Mouse (Mus musculus) limb, embryonic 13.5 days (tissue): ENCODE measurements around the gene Vpreb2. TPM values are rescaled to one million over a fixed set of nuclear protein-coding genes. Genes with fewer than 3 reads are reported as not detected.
"Not testable (repeated sequence)": the region's sequence is repeated elsewhere in the genome, so short reads cannot be mapped to it uniquely, and the experiment has no call there.

Experiments used
- ATAC-seq: fragments of 200-750 bp; cut with Nextera tagmentation; 2 replicates; pipeline ENCODE4 v1.8.0; 2017; ENCODE audit warnings: low read depth, moderate number of reproducible peaks, moderate TSS enrichment; ENCODE audit not compliant: low FRiP score
- H3K27ac ChIP-seq: fragments of 300-500 bp; sonication (generic); 2 replicates; pipeline ENCODE4 v1.5.1; 2015; ENCODE audit warnings: inconsistent platforms, mild to moderate bottlenecking, moderate library complexity
- H3K27me3 ChIP-seq: fragments of 300-500 bp; sonication (generic); 2 replicates; pipeline ENCODE4 v1.6.1; 2015; ENCODE audit warnings: mild to moderate bottlenecking, inconsistent platforms
- H3K36me3 ChIP-seq: fragments of 300-500 bp; sonication (generic); 2 replicates; pipeline ENCODE4 v1.6.1; 2015; ENCODE audit warnings: inconsistent platforms, mild to moderate bottlenecking, moderate library complexity
- H3K4me1 ChIP-seq: fragments of 300-500 bp; sonication (generic); 2 replicates; pipeline ENCODE4 v1.6.1; 2015; ENCODE audit warnings: inconsistent platforms
- H3K4me2 ChIP-seq: fragments of 300-500 bp; sonication (generic); replicated peaks from 2 replicates; pipeline ENCODE4 v1.6.1; 2015; ENCODE audit warnings: inconsistent platforms, mild to moderate bottlenecking, moderate library complexity
- H3K4me3 ChIP-seq: fragments of 300-500 bp; sonication (generic); 2 replicates; pipeline ENCODE4 v1.5.1; 2015; ENCODE audit warnings: moderate library complexity, mild to moderate bottlenecking, inconsistent platforms
- H3K9ac ChIP-seq: fragments of 300-500 bp; sonication (generic); 2 replicates; pipeline ENCODE4 v1.6.1; 2015; ENCODE audit warnings: mild to moderate bottlenecking, inconsistent platforms
- H3K9me3 ChIP-seq: fragments of 300-500 bp; sonication (generic); 2 replicates; pipeline ENCODE4 v1.6.1; 2016; ENCODE audit warnings: inconsistent platforms
- WGBS: fragments of 180-500 bp; shearing (Covaris S2); methylation state at CpG from one replicate; pipeline ENCODE4 v1.1.7; 2015; 5-methylcytosine and 5-hydroxymethylcytosine counted together
- polyA plus RNA-seq: library from polyadenylated mRNA; unstranded; fragments of >200 nt; fragmentation: Nextera tagmentation; extraction: Ambion mirVana; gene quantifications from 2 replicates; pipeline ENCODE4 v1.2.1, GENCODE M21; 2015

The Vpreb2 gene
- polyA plus RNA-seq, 1 experiment from 2014 or later, result not detected

- no peak overlapping the region for H3K4me3 ChIP-seq
- H3K27ac ChIP-seq, result no peak overlapping the region
- H3K27me3 ChIP-seq, result no peaks in the 10 kb centered on the region
- H3K9me3 ChIP-seq, result no peaks in the 10 kb centered on the region
- WGBS, result 64% methylated on average over 4 of the region's 4 CpGs
- no peak overlapping the region for H3K9ac ChIP-seq
- ATAC-seq, result no peak
- H3K4me1 ChIP-seq, result no peaks in the 10 kb centered on the region
- no peak overlapping the region for H3K4me2 ChIP-seq
- H3K36me3 ChIP-seq, result no peaks in the 10 kb centered on the region
These were observed 26.9 kb downstream of the Vpreb2 start for GRCm38 (mm10) chr16:18007083-18007482.

DNA sequence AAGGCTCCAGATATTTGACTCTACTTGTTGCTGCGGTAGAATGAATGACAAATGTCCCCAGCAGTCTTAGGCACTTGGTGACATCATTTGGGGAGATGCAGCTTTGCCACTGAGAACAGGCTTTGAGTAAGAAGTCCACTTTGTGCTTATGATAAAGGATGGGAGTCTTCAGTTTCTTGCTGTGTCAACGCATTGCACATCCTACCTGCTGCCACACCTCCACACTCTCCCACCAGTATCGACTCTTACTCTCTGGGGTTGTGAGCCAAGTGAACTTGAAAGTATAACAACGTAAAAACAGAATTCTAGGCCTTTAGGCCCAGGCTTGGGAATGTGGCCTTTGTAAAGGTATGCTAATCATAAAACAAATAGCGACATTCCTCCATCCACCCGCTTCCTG, 30.9 kb downstream of the Vpreb2 start:
- Histone ChIP-seq H3K27me3 (no peaks in the 10 kb centered on the region), H3K9me3 (no peaks in the 10 kb centered on the region), H3K4me1 (no peaks in the 10 kb centered on the region), H3K9ac (no peak overlapping the region), H3K36me3 (no peaks in the 10 kb centered on the region), H3K4me3 (no peak overlapping the region), H3K27ac (no peak overlapping the region), H3K4me2 (no peak overlapping the region)
- no peak for ATAC-seq
- WGBS, result 74% methylated on average over 6 of the region's 6 CpGs

- not testable (repeated sequence) for H3K4me3 ChIP-seq, ATAC-seq, H3K4me2 ChIP-seq, H3K4me1 ChIP-seq, H3K27me3 ChIP-seq, H3K36me3 ChIP-seq, H3K9ac ChIP-seq, H3K27ac ChIP-seq, H3K9me3 ChIP-seq
- 71% methylated on average over 4 of the region's 4 CpGs for WGBS
These were observed 36.3 kb downstream of the Vpreb2 start for GRCm38 (mm10) chr16:18016482-18016881.

GRCm38 (mm10) chr16:18022780-18023557, 42.7 kb downstream of the Vpreb2 start:
- Histone ChIP-seq H3K36me3 (no peaks in the 10 kb centered on the region), H3K4me3 (no peak overlapping the region), H3K4me1 (no peaks in the 10 kb centered on the region), H3K27me3 (no peaks in the 10 kb centered on the region), H3K9ac (no peak overlapping the region), H3K9me3 (no peaks in the 10 kb centered on the region), H3K27ac (no peak overlapping the region), H3K4me2 (no peak overlapping the region)
- WGBS, result 65% methylated on average over 8 of the region's 8 CpGs
- ATAC-seq, result no peak

GRCm38 (mm10) chr16:18027371-18027770, 47.1 kb downstream of the Vpreb2 start:
- ATAC-seq, result no peak
- WGBS, result 61% methylated on average over 2 of the region's 2 CpGs
- Histone ChIP-seq H3K27ac (no peak overlapping the region), H3K27me3 (no peaks in the 10 kb centered on the region), H3K36me3 (no peaks in the 10 kb centered on the region), H3K4me3 (no peak overlapping the region), H3K4me2 (no peak overlapping the region), H3K4me1 (no peaks in the 10 kb centered on the region), H3K9me3 (no peaks in the 10 kb centered on the region), H3K9ac (no peak overlapping the region)

Other genes with a start within 250 kb of the Vpreb2 start
- gene Med15, start 247.5 kb upstream of the Vpreb2 start, polyA plus RNA-seq, result 48.1 and 49.8 TPM in 2 replicates
- 92.9 and 106 TPM in 2 replicates for gene Klhl22, start 220.8 kb upstream of the Vpreb2 start, polyA plus RNA-seq
- 28.8 and 29.4 TPM in 2 replicates for gene Scarf2, start 183.1 kb upstream of the Vpreb2 start, polyA plus RNA-seq
- gene B830017H08Rik, start 147.3 kb upstream of the Vpreb2 start, polyA plus RNA-seq, result 0.09 and 0.36 TPM in 2 replicates
- gene Car15, start 142.1 kb upstream of the Vpreb2 start, polyA plus RNA-seq, result 2.7 and 3.0 TPM in 2 replicates
- 0.32 and 0.53 TPM in 2 replicates for gene Gm20518, start 88.8 kb upstream of the Vpreb2 start, polyA plus RNA-seq
- gene Tssk1, start 86.2 kb upstream of the Vpreb2 start, polyA plus RNA-seq, result 0.04 TPM in 1 of 2 replicates, not detected in the other
- gene Dgcr2, start 81.9 kb upstream of the Vpreb2 start, polyA plus RNA-seq, result 97.8 and 105 TPM in 2 replicates
- 0.17 TPM in 1 of 2 replicates, not detected in the other for gene Tssk2, start 81.8 kb upstream of the Vpreb2 start, polyA plus RNA-seq
- gene Ess2, start 69.1 kb upstream of the Vpreb2 start, polyA plus RNA-seq, result 49.8 and 50.7 TPM in 2 replicates
- gene Gsc2, start 65.4 kb upstream of the Vpreb2 start, polyA plus RNA-seq, result 0.13 TPM in 1 of 2 replicates, not detected in the other
- 84.0 and 85.0 TPM in 2 replicates for gene Slc25a1, start 52.2 kb upstream of the Vpreb2 start, polyA plus RNA-seq
- 113 and 115 TPM in 2 replicates for gene Dgcr6, start 72.4 kb downstream of the Vpreb2 start, polyA plus RNA-seq
- 8.8 and 9.5 TPM in 2 replicates for gene Prodh, start 109.8 kb downstream of the Vpreb2 start, polyA plus RNA-seq
- gene Rtn4r, start 147.2 kb downstream of the Vpreb2 start, polyA plus RNA-seq, result 6.4 and 6.5 TPM in 2 replicates
- gene Ccdc188, start 237.5 kb downstream of the Vpreb2 start, polyA plus RNA-seq, result not detected in 2 replicates